Mouse (Mus musculus) midbrain, postnatal 0 days (tissue): ENCODE data around the gene 4930572O03Rik. TPM values are rescaled to one million over a fixed set of nuclear protein-coding genes. Genes with fewer than 3 reads are reported as not detected.
"Not testable (repeated sequence)": the region's sequence is repeated elsewhere in the genome, so short reads cannot be mapped to it uniquely, and the experiment has no call there.

Experiments used
- ATAC-seq: fragments of 200-750 bp; cut with Nextera tagmentation; 2 replicates; pipeline ENCODE4 v1.8.0; 2017; ENCODE audit warnings: moderate number of reproducible peaks, mild to moderate bottlenecking, moderate TSS enrichment, moderate library complexity; ENCODE audit not compliant: low FRiP score
- DNase-seq: peaks from one replicate; pipeline ENCODE4 v3.0.0-alpha.2; 2015; ENCODE audit warnings: low spot score
- H3K27ac ChIP-seq: fragments of 300-500 bp; sonication (generic); 2 replicates; pipeline ENCODE4 v1.5.1; 2014; ENCODE audit warnings: low read depth, mild to moderate bottlenecking, low read length, mixed read lengths
- H3K27me3 ChIP-seq: fragments of 300-500 bp; sonication (generic); 2 replicates; pipeline ENCODE4 v1.6.1; 2014; ENCODE audit warnings: low read length, control low read depth, mixed read lengths; ENCODE audit not compliant: insufficient read depth
- H3K36me3 ChIP-seq: fragments of 300-500 bp; sonication (generic); 2 replicates; pipeline ENCODE4 v1.6.1; 2014; ENCODE audit warnings: low read length, control low read depth, mixed read lengths; ENCODE audit not compliant: insufficient read depth
- H3K4me1 ChIP-seq: fragments of 300-500 bp; sonication (generic); 2 replicates; pipeline ENCODE4 v1.6.1; 2014; ENCODE audit warnings: mild to moderate bottlenecking, control low read depth, antibody characterized with exemption, low read length, mixed read lengths; ENCODE audit not compliant: insufficient read depth
- H3K4me2 ChIP-seq: fragments of 300-500 bp; sonication (generic); 2 replicates; pipeline ENCODE4 v1.6.1; 2014; ENCODE audit warnings: low read depth, mild to moderate bottlenecking, low read length, mixed read lengths; ENCODE audit not compliant: poor library complexity, severe bottlenecking
- H3K4me3 ChIP-seq: fragments of 300-500 bp; sonication (generic); 2 replicates; pipeline ENCODE4 v1.5.1; 2014; ENCODE audit warnings: low read depth, mild to moderate bottlenecking, low read length, moderate library complexity
- H3K9ac ChIP-seq: fragments of 300-500 bp; sonication (generic); replicated peaks from 2 replicates; pipeline ENCODE4 v1.6.1; 2014; ENCODE audit warnings: mild to moderate bottlenecking, low read length, moderate library complexity, mixed read lengths; ENCODE audit not compliant: poor library complexity, severe bottlenecking
- H3K9me3 ChIP-seq: fragments of 300-500 bp; sonication (generic); 2 replicates; pipeline ENCODE4 v1.6.1; 2016; ENCODE audit warnings: low read length, control low read depth
- CTCF ChIP-seq: IDR thresholded peaks from 2 replicates; pipeline ENCODE4 v1.5.1; 2016; ENCODE audit warnings: antibody characterized with exemption, mild to moderate bottlenecking
- WGBS: fragments of 180-500 bp; shearing (Covaris S2); extraction: QIAGEN DNeasy Blood & Tissue Kit; methylation state at CpG from one replicate; pipeline ENCODE4 v1.1.7; 2014; 5-methylcytosine and 5-hydroxymethylcytosine counted together
- polyA plus RNA-seq: library from polyadenylated mRNA; unstranded; fragments of >200 nt; fragmentation: Nextera tagmentation; extraction: Ambion mirVana; gene quantifications from 2 replicates; pipeline ENCODE4 v1.2.1, GENCODE M21; 2015
- total RNA-seq: library from RNA; depleted of rRNA; stranded (reverse); fragments of >200 nt; gene quantifications from 2 replicates; pipeline ENCODE4 v1.2.3, GENCODE M21; 2014

Gene 4930572O03Rik
- total and polyA plus RNA-seq, 2 experiments from 2014 or later: not detected

DNA sequence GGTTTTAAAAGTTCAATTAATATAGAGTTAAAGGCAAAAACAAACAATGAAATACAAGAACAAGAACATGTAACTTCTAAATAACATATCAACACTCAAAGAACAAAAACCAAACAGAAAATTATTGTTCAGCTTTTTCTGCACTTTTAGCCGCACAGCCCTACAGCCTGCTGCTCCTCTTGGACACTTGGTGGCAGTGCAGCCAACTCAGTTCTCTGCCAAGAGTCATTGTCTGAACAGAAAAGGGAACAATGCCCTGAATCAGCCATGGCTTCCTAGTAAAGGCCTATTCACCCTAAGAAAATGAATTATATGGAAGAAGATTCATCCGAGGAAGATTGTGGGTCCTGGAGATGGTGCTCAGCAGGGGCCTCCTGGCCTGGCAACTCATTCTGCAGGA, 4.5 kb downstream of the 4930572O03Rik start:
- H3K4me3 ChIP-seq, H3K27ac ChIP-seq, H3K27me3 ChIP-seq, H3K9ac ChIP-seq, ATAC-seq, H3K4me2 ChIP-seq, H3K9me3 ChIP-seq, H3K36me3 ChIP-seq, H3K4me1 ChIP-seq: not testable (repeated sequence)
- peak; percentile 52 for DNase-seq
- TF ChIP-seq CTCF: peak; percentile 51
- 63% methylated on average over 2 of the region's 2 CpGs for WGBS

DNA sequence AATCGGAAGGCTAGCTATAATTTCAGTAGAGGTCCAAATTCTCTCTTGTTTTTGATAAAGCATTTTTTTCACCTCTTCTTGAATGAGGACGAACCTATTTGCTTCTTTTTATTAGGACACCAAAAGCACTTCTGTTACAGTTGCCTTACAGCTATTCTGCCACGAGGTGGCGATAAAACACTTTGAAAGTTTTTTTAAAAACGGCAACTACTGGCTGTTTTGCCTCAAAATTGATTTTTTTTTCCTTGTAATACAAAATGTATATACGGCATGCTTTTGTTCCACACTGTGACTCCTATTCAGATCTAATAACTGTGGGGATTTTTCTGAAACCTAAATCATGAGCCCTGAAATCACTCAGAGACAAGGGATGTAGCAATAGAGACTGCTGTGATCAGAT, 11.2 kb downstream of the 4930572O03Rik start:
- H3K9ac ChIP-seq, H3K36me3 ChIP-seq, H3K27ac ChIP-seq, H3K4me2 ChIP-seq, ATAC-seq, H3K27me3 ChIP-seq, H3K9me3 ChIP-seq, H3K4me3 ChIP-seq, H3K4me1 ChIP-seq: not testable (repeated sequence)
- TF ChIP-seq CTCF: peak; percentile 52
- 31% methylated on average over 6 of the region's 6 CpGs for WGBS
- peak; percentile 40 for DNase-seq

DNA sequence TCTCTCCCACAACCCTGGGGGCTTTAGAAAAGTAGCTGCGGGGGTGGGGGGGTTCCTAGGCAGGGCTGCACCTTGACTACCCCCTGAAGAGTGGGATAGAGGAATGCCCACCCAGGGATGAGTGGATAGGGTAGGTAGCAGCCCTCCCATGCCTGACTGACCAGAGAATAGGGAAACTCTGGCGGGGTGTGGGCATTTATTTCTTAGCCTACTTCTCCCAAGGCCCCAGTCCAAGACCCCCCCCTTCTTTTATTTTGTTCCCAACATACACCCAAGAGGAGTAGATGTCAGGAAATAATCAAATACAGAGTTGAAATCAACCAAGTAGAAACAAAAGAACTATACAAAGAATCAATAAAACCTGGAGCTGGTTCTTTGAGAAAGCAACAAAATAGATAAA, 19.2 kb downstream of the 4930572O03Rik start:
- H3K27ac ChIP-seq, H3K4me3 ChIP-seq, H3K4me1 ChIP-seq, H3K36me3 ChIP-seq, H3K4me2 ChIP-seq, DNase-seq, H3K27me3 ChIP-seq, H3K9ac ChIP-seq, H3K9me3 ChIP-seq: not testable (repeated sequence)
- 61% methylated on average over 2 of the region's 2 CpGs for WGBS
- peak; percentile 82 for ATAC-seq

DNA sequence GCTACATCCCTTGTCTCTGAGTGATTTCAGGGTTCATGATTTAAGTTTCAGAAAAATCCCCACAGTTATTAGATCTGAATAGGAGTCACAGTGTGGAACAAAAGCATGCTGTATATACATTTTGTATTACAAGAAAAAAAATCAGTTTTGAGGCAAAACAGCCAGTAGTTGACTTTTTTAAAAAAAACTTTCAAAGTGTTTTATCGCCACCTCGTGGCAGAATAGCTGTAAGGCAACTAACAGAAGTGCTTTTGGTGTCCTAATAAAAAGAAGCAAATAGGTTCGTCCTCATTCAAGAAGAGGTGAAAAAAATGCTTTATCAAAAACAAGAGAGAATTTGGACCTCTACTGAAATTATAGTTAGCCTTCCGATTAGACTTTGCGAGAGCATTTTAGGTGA, 26.8 kb downstream of the 4930572O03Rik start:
- H3K4me2 ChIP-seq, H3K9ac ChIP-seq, ATAC-seq, H3K27me3 ChIP-seq, H3K4me1 ChIP-seq, H3K36me3 ChIP-seq, H3K27ac ChIP-seq, H3K4me3 ChIP-seq, H3K9me3 ChIP-seq: not testable (repeated sequence)
- 34% methylated on average over 5 of the region's 5 CpGs for WGBS
- peak; percentile 53 for TF ChIP-seq CTCF
- DNase-seq: peak; percentile 26

DNA sequence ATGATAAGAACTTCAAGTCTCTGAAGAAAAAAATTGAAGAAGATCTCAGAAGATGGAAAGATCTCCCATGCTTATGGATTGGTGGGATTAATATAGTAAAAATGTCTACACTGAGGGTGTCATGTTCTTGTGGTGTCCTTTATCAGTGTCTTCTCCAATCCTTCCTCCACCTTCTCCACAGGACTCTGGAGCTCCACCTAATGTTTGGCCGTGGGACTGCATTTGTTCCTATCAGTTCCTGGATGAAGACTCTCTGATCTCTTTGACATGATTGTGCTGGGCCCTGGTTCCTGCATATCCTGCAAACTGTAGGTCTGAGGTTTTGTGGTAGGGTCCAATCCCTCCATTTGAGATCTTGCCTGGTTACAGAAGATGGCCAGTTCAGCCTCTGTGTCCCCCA, 28.7 kb downstream of the 4930572O03Rik start:
- H3K9me3 ChIP-seq, H3K9ac ChIP-seq, H3K4me2 ChIP-seq, H3K27ac ChIP-seq, H3K4me1 ChIP-seq, H3K36me3 ChIP-seq, DNase-seq, ATAC-seq, H3K4me3 ChIP-seq, H3K27me3 ChIP-seq: not testable (repeated sequence)
- 18% methylated on average over 1 of the region's 1 CpGs for WGBS

DNA sequence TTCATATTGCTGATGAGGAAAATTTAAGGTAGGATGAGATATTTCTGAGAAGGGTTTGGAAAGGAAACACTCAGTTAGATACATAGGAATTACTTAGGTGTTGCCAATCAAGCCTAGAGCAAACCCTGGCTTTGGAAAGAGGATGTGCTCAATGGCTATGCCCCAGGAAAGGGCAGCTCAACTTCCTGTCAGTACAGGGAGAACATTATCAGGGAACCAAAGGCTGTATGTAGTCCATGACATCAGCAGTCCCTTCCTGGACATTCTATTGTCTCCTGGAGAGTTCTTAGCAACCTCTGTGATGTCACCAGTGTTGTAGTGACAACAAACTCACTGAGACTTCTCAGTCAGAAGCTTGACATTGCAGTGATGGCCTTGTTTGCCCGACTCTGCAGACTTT, 38.1 kb downstream of the 4930572O03Rik start, which contains the start of gene Speer4d:
Gene Speer4d (plus strand): TSS at position 301 of the 400 bp plus-strand sequence.
- ATAC-seq, H3K4me3 ChIP-seq, H3K27me3 ChIP-seq, H3K27ac ChIP-seq, H3K9ac ChIP-seq, H3K4me2 ChIP-seq, DNase-seq, H3K9me3 ChIP-seq, H3K36me3 ChIP-seq, H3K4me1 ChIP-seq: not testable (repeated sequence)
- 58% methylated on average over 1 of the region's 1 CpGs for WGBS

DNA sequence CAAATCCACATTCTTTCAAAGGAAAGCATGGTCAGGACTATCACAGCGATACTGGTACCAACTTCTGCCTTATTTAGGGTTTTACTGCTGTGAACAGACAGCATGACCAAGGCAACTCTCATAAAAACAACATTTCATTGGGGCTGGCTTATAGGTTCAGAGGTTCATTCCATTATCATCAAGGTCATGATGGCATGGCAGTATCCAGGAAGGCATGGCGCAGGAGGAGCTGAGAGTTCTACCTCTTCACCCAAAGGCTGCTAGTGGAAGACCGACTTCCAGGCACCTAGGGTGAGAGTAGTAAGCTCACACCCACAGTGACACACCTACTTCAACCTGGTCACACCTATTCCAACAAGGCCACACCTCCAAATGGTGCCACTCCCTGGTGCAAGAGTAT, 40.7 kb downstream of the 4930572O03Rik start:
- H3K27ac ChIP-seq, H3K36me3 ChIP-seq, H3K27me3 ChIP-seq, ATAC-seq, H3K4me1 ChIP-seq, H3K4me3 ChIP-seq, DNase-seq, H3K9ac ChIP-seq, H3K9me3 ChIP-seq, H3K4me2 ChIP-seq: not testable (repeated sequence)
- WGBS: 76% methylated on average over 3 of the region's 3 CpGs
